Mouse (Mus musculus): ENCODE data around the gene Aff3. TPM values are rescaled to one million over a fixed set of nuclear protein-coding genes. Genes with fewer than 3 reads are reported as not detected.

Gene Aff3
- total RNA-seq, 2 experiments from 2014 or later: 101 to 106 TPM

GRCm38 (mm10) chr1:38626388-38626738 is 38.4 kb downstream of the Aff3 start:
- intact Hi-C loops (cut with DNase I): loop anchor here (5.0 to 10.0 kb wide), 3 partner anchors 212 to 439 kb away; no protein-coding TSS in a partner anchor

GRCm38 (mm10) chr1:38621840-38622239 is 42.9 kb downstream of the Aff3 start:
- intact Hi-C loops (cut with DNase I): loop anchor here (10.0 kb wide), 1 partner anchor 207 kb away; no protein-coding TSS in a partner anchor
- no peak for DNase-seq (ENCODE audit: extremely low spot score in 1 of 2, low spot score in 2 of 2)

More at GRCm38 (mm10) chr1:38626388-38626738, 38.4 kb downstream of the Aff3 start:
- DNase-seq (ENCODE audit: extremely low spot score in 1 of 2, low spot score in 2 of 2): peak in 1 of 2 experiments; percentile 21

- intact Hi-C loops (cut with DNase I): loop anchor here (10.0 kb wide), 1 partner anchor 206 kb away; no protein-coding TSS in a partner anchor
- DNase-seq (ENCODE audit: extremely low spot score in 1 of 2, low spot score in 2 of 2): no peak
Measured at GRCm38 (mm10) chr1:38620401-38620800, 44.4 kb downstream of the Aff3 start.

- intact Hi-C loops (cut with DNase I): no loop called here
- DNase-seq (ENCODE audit: extremely low spot score in 1 of 2, low spot score in 2 of 2): no peak
Measured at GRCm38 (mm10) chr1:38606741-38607140, 58.0 kb downstream of the Aff3 start.

DNA sequence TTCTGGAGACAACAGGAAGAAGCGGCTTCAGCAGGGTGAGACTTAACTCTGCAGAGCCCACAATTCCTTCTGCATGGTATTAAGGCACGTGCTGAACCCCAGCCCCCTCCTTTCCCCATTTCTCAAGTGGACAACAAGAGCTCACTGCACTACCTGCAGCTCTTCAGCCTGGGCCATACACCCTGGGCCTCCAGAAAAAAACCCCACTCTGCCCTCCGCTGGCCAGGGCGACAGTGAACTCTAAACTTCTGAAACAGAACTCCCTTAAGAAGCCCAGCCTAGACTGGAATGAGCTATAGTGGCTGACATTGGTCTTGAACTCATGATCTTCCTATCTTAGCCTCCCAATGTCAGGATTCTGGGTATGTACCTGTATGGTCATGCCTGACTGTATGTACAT is 59.3 kb downstream of the Aff3 start:
- intact Hi-C loops (cut with DNase I): no loop called here
- DNase-seq (ENCODE audit: extremely low spot score in 1 of 2, low spot score in 2 of 2): no peak

DNA sequence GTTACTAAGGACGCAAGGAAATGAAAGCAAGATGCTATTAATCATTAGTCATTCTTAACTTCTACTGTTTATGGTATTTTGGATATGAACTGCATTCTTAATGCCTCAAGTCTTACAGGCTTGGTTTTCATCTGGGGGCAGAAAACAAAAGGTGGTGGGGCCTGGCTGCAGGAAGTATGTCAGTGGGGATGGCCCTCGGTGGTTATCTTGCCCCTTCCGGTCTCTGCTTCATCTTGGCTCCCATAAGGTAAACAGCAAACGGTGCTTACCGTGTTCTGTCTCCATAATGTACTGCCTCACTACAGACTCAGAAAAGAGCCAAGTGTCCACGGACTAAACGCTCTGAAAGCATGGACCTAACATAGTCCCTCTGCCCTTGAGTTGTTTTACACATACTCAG is 60.1 kb downstream of the Aff3 start:
- intact Hi-C loops (cut with DNase I): no loop called here
- DNase-seq (ENCODE audit: extremely low spot score in 1 of 2, low spot score in 2 of 2): no peak

- DNase-seq (ENCODE audit: extremely low spot score in 1 of 2, low spot score in 2 of 2): no peak
- intact Hi-C loops (cut with DNase I): no loop called here
Measured at GRCm38 (mm10) chr1:38601802-38602508, 62.8 kb downstream of the Aff3 start.

DNA sequence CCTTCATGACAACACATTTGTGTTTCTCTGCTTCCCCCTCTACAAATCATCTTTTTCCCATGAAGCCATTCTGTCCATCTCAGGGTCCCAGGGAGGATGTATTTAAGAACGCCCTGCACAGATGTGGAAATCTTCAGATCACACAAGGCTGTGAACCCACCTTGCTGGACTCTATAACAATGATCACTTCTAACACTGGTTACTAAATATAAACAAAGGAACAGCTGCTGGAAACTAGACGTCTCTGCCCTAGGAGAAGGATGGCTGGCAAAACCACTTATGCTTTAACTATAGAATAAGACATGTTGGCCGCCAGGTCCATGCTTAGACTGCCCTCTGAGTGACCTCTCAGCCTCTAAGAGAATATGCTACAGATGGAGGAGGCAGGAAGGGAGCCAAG is 69.4 kb downstream of the Aff3 start:
- intact Hi-C loops (cut with DNase I): no loop called here

DNA sequence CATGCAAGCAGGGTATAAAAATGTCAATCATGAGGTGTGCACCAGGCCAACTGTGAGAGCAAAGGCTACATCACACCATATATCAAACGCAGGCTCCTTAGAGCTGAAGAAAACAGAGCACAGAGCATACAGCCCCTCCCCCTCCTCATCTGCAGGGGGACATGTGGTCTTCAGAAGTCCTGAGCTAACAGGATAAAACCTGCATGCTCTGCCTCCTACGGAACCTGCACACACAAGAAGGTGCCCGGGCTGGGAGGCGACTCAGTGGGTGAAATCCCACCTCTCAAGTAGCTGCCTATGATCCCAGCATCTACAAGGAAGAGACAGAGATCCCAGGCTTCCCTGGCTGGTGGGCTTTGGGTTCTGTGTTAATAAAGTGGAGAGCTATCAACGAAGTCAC is 70.0 kb downstream of the Aff3 start:
- no peak for DNase-seq (ENCODE audit: extremely low spot score in 1 of 2, low spot score in 2 of 2)
- intact Hi-C loops (cut with DNase I): no loop called here

More for the DNA sequence above, 69.4 kb downstream of the Aff3 start:
- DNase-seq (ENCODE audit: extremely low spot score in 1 of 2, low spot score in 2 of 2): no peak

- intact Hi-C loops (cut with DNase I): no loop called here
- DNase-seq (ENCODE audit: extremely low spot score in 1 of 2, low spot score in 2 of 2): no peak
Measured at GRCm38 (mm10) chr1:38591194-38591593, 73.6 kb downstream of the Aff3 start.

GRCm38 (mm10) chr1:38588741-38589140 is 76.0 kb downstream of the Aff3 start:
- DNase-seq (ENCODE audit: extremely low spot score in 1 of 2, low spot score in 2 of 2): no peak
- intact Hi-C loops (cut with DNase I): no loop called here

GRCm38 (mm10) chr1:38582328-38582727 is 82.4 kb downstream of the Aff3 start:
- no peak for DNase-seq (ENCODE audit: extremely low spot score in 1 of 2, low spot score in 2 of 2)
- intact Hi-C loops (cut with DNase I): no loop called here

- no peak for DNase-seq (ENCODE audit: extremely low spot score in 1 of 2, low spot score in 2 of 2)
- intact Hi-C loops (cut with DNase I): no loop called here
Measured at GRCm38 (mm10) chr1:38580572-38580971, 84.2 kb downstream of the Aff3 start.

GRCm38 (mm10) chr1:38578339-38578738 is 86.4 kb downstream of the Aff3 start:
- DNase-seq (ENCODE audit: extremely low spot score in 1 of 2, low spot score in 2 of 2): no peak
- intact Hi-C loops (cut with DNase I): no loop called here

- intact Hi-C loops (cut with DNase I): no loop called here
- DNase-seq (ENCODE audit: extremely low spot score in 1 of 2, low spot score in 2 of 2): no peak
Measured at GRCm38 (mm10) chr1:38567791-38568190, 97.0 kb downstream of the Aff3 start.

- DNase-seq (ENCODE audit: extremely low spot score in 1 of 2, low spot score in 2 of 2): no peak
- intact Hi-C loops (cut with DNase I): no loop called here
Measured at GRCm38 (mm10) chr1:38566101-38566678, 98.6 kb downstream of the Aff3 start.

GRCm38 (mm10) chr1:38565295-38565777 is 99.4 kb downstream of the Aff3 start:
- intact Hi-C loops (cut with DNase I): no loop called here
- no peak for DNase-seq (ENCODE audit: extremely low spot score in 1 of 2, low spot score in 2 of 2)

DNA sequence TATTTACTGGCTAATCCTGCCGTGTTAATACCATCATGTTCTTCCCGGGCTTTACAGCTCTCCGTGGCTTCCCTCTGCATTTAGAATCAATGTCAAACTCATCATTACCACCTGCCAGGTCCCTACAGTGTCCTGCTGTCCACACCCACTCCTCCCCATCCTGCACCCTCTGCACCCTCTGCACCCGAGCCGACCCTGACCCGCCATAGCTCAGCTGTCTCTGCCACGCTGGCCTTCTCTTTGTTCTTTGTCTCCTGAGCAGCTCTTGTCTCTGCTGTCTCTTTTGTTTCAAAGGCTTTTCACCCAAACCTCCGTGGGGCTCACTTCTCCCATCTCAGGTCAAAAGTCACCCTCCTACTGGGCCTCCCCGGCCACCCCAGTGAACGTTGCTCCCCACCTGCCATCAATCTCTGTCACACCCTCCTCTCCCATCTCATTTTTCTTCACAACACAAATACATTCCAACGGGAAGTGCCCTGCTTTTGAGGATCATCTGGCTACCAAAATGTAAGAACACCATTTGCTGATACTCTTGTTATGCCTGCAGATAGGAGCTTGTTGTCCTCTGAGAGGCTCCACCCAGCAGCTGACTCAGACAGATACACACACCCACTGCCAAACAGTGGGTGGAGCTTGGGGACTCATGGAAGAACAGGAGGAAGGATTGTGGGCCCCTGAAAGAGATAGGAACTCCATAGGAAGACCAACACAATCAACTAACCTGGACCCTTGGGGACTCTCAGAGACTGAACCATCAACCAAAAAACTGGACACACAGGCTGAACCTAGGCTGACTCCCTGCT is 102.2 kb downstream of the Aff3 start:
- intact Hi-C loops (cut with DNase I): no loop called here
- no peak for DNase-seq (ENCODE audit: extremely low spot score in 1 of 2, low spot score in 2 of 2)

DNA sequence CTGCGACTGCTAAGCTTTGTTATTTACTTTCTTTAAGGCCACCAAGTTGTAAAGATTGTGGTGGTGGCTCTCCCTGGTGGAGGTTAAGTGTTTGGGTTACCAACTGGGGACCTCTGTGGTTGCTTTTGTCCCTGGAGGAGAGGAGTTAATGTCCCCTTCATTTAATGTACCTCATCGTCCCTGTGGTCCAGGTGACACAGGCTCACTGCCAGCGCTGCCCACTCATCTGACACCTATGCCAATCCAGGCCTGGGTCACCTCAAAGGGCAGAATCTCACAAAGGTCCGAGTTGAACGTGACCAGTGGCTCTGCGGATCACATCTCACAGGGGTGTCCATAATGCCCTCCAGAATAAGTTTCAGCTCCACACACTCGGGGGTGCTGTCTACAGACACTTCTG is 103.4 kb downstream of the Aff3 start:
- intact Hi-C loops (cut with DNase I): no loop called here

GRCm38 (mm10) chr1:38560666-38561065 is 104.1 kb downstream of the Aff3 start:
- DNase-seq (ENCODE audit: extremely low spot score in 1 of 2, low spot score in 2 of 2): no peak
- intact Hi-C loops (cut with DNase I): no loop called here

More for the DNA sequence above, 103.4 kb downstream of the Aff3 start:
- no peak for DNase-seq (ENCODE audit: extremely low spot score in 1 of 2, low spot score in 2 of 2)

Measured in left cerebral cortex, postnatal 10 days (tissue).